Comparison of ENCODE assay signal across 10 mouse cellular contexts in the genomic region with DNA sequence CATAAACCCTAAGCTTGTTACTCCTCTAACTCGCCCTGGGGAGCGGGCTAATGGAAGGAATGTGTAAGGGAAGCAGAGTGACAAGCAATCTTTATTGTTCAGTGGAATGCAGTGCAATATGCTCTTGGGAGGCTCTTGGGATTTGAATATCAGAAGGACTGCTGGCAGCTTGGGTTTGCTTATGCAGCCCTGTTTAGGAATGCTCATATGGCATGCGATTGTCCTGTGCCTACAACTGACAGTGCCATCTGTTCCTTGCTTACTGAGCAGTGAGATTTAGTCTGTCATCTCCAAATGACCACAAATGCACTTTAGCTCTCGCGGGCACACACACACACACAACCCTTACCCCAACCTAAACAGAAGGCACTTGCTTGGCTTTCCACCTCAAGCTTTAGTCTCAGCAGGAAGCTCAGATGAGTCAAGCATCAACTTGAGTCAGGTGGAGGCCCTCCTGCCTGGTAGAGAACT. TPM values are rescaled to one million over a fixed set of nuclear protein-coding genes. Genes with fewer than 3 reads are reported as not detected.
DNase-seq lines count a peak whose midpoint lies in the region; ATAC-seq lines count a peak whose summit lies in the region.
"Had no signal": no experiment of that assay in that cellular context is flagged by ENCODE, and none has a peak within 500 bp of the region (broad histone marks: within the 10 kb centered on the region; RNA-seq: fewer than 3 reads in every experiment).

No protein-coding gene starts in this region.

- peaks cover 14% of the 10 kb centered on the region for H3K4me1 ChIP-seq in heart, embryonic 12.5 days (replicated peaks)
- peaks cover 9% of the 10 kb centered on the region for H3K4me1 ChIP-seq in heart, embryonic 10.5 days
- peaks cover 4% of the 10 kb centered on the region; the same call in 1 of the 2 replicates for H3K4me1 ChIP-seq in forebrain, embryonic 16.5 days (replicated peaks; ENCODE audit: control insufficient read depth, insufficient read depth, low read length)
- H3K4me1 ChIP-seq in limb, embryonic 13.5 days: peaks cover 41% of the 10 kb centered on the region

- no peak for ATAC-seq in heart, embryonic 12.5 days (ENCODE audit: insufficient number of reproducible peaks, low FRiP score)
- ATAC-seq in forebrain, embryonic 16.5 days: peak; percentile 87
- peak; percentile 74 for ATAC-seq in limb, embryonic 13.5 days (ENCODE audit: low FRiP score, low read depth)
- ATAC-seq in activated CD4-positive, CD25-positive, alpha-beta regulatory T cell, adult 4 months: no peak
- ATAC-seq in megakaryocyte, adult 5-6 weeks (ENCODE audit: poor library complexity, severe bottlenecking): no peak

- no peaks in the 10 kb centered on the region for H3K9me3 ChIP-seq in heart, embryonic 12.5 days (replicated peaks)
- no peaks in the 10 kb centered on the region for H3K9me3 ChIP-seq in heart, embryonic 10.5 days
- no peaks in the 10 kb centered on the region for H3K9me3 ChIP-seq in forebrain, embryonic 16.5 days (ENCODE audit: control insufficient read depth, low read length)
- H3K9me3 ChIP-seq in limb, embryonic 13.5 days: no peaks in the 10 kb centered on the region

- no peaks in the 10 kb centered on the region for H3K27me3 ChIP-seq in heart, embryonic 12.5 days (replicated peaks)
- H3K27me3 ChIP-seq in heart, embryonic 10.5 days (ENCODE audit: insufficient read depth, poor library complexity, severe bottlenecking): no peaks in the 10 kb centered on the region
- no peaks in the 10 kb centered on the region for H3K27me3 ChIP-seq in forebrain, embryonic 16.5 days (replicated peaks; ENCODE audit: control insufficient read depth, insufficient read depth, low read length)
- H3K27me3 ChIP-seq in limb, embryonic 13.5 days: no peaks in the 10 kb centered on the region
- H3K27me3 ChIP-seq: CH12.LX had no signal

- H3K4me2 ChIP-seq in heart, embryonic 12.5 days: no peak overlapping the region
- H3K4me2 ChIP-seq in forebrain, embryonic 16.5 days (ENCODE audit: low read length): no peak overlapping the region
- H3K4me2 ChIP-seq in limb, embryonic 13.5 days (replicated peaks): no peak overlapping the region

- H3K4me3 ChIP-seq in heart, embryonic 12.5 days: no peak overlapping the region
- no peak overlapping the region for H3K4me3 ChIP-seq in heart, embryonic 10.5 days
- no peak overlapping the region for H3K4me3 ChIP-seq in forebrain, embryonic 16.5 days (replicated peaks; ENCODE audit: low read length)
- no peak overlapping the region for H3K4me3 ChIP-seq in limb, embryonic 13.5 days

- H3K27ac ChIP-seq in heart, embryonic 12.5 days (ENCODE audit: poor library complexity, severe bottlenecking): peak overlapping the region; percentile 5; the same call in 1 of the 2 replicates
- H3K27ac ChIP-seq in heart, embryonic 10.5 days: no peak overlapping the region
- H3K27ac ChIP-seq in forebrain, embryonic 16.5 days (ENCODE audit: low read length): 0 out of 2 replicates have a peak overlapping the region, but pooled peaks have one; percentile 8
- no peak overlapping the region for H3K27ac ChIP-seq in limb, embryonic 13.5 days

- no peak overlapping the region for H3K9ac ChIP-seq in heart, embryonic 12.5 days
- no peak overlapping the region for H3K9ac ChIP-seq in forebrain, embryonic 16.5 days (replicated peaks; ENCODE audit: low read depth, low read length)
- no peak overlapping the region for H3K9ac ChIP-seq in limb, embryonic 13.5 days

- no peak for DNase-seq in heart, embryonic 10.5 days (ENCODE audit: low spot score)
- peak; percentile 45 for DNase-seq in brain, embryonic 18.5 days (ENCODE audit: low read depth, low spot score)
- DNase-seq in kidney, adult 9 months: no peak
- DNase-seq: lung, adult 2 months had no signal

- H3K36me3 ChIP-seq in heart, embryonic 12.5 days: no peaks in the 10 kb centered on the region
- no peaks in the 10 kb centered on the region for H3K36me3 ChIP-seq in heart, embryonic 10.5 days
- no peaks in the 10 kb centered on the region for H3K36me3 ChIP-seq in forebrain, embryonic 16.5 days (ENCODE audit: control insufficient read depth, insufficient read depth)
- no peaks in the 10 kb centered on the region for H3K36me3 ChIP-seq in limb, embryonic 13.5 days

- 53% methylated on average over 5 of the region's 5 CpGs for WGBS in heart, embryonic 12.5 days
- 66% methylated on average over 5 of the region's 5 CpGs for WGBS in heart, embryonic 10.5 days
- 32% methylated on average over 5 of the region's 5 CpGs for WGBS in forebrain, embryonic 16.5 days
- 36% methylated on average over 5 of the region's 5 CpGs for WGBS in limb, embryonic 13.5 days

RNA-seq across cellular contexts. Expression of gene Nhlrc3, which starts 47.1 kb away (rescaled TPM):
- 9.2 and 9.7 TPM in 2 replicates for polyA plus RNA-seq in heart, embryonic 12.5 days (2016; fragmentation: Nextera tagmentation; extraction: Ambion mirVana)
- 8.4 and 9.4 TPM in 2 replicates for polyA plus RNA-seq in heart, embryonic 10.5 days (2016; fragmentation: Nextera tagmentation; extraction: Ambion mirVana)
- polyA plus RNA-seq in forebrain, embryonic 16.5 days (2015; fragmentation: Nextera tagmentation; extraction: Ambion mirVana): 9.3 and 10.6 TPM in 2 replicates
- 11.9 TPM in 2 replicates for polyA plus RNA-seq in limb, embryonic 13.5 days (2015; fragmentation: Nextera tagmentation; extraction: Ambion mirVana)
- 10 to 100 TPM; 10.1 to 11.8 TPM for polyA plus RNA-seq in activated CD4-positive, CD25-positive, alpha-beta regulatory T cell, adult 4 months (2017; shearing (Covaris generic))
- 8.5 and 8.7 TPM in 2 replicates for total RNA-seq in megakaryocyte, adult 5-6 weeks (2015)
- 13.4 and 14.1 TPM in 2 replicates for total RNA-seq in megakaryocyte, adult 5-6 weeks (2017)

RNA-seq across cellular contexts. Expression of gene Proser1, which starts 47.4 kb away (rescaled TPM):
- polyA plus RNA-seq in heart, embryonic 12.5 days (2016; fragmentation: Nextera tagmentation; extraction: Ambion mirVana): 15.3 and 19.6 TPM in 2 replicates
- 14.2 and 17.8 TPM in 2 replicates for polyA plus RNA-seq in heart, embryonic 10.5 days (2016; fragmentation: Nextera tagmentation; extraction: Ambion mirVana)
- 27.0 and 29.7 TPM in 2 replicates for polyA plus RNA-seq in forebrain, embryonic 16.5 days (2015; fragmentation: Nextera tagmentation; extraction: Ambion mirVana)
- 22.1 and 22.9 TPM in 2 replicates for polyA plus RNA-seq in limb, embryonic 13.5 days (2015; fragmentation: Nextera tagmentation; extraction: Ambion mirVana)
- 1 to 10 TPM; 8.7 to 8.8 TPM for polyA plus RNA-seq in activated CD4-positive, CD25-positive, alpha-beta regulatory T cell, adult 4 months (2017; shearing (Covaris generic))
- total RNA-seq in megakaryocyte, adult 5-6 weeks (2015): 20.8 and 23.8 TPM in 2 replicates
- total RNA-seq in megakaryocyte, adult 5-6 weeks (2017): 4.2 and 5.9 TPM in 2 replicates

Comparison
In these comparisons a context has a peak if more than half of its experiments do, and no peak if none do; other contexts are left out.
1. H3K27ac ChIP-seq: peak in heart, embryonic 12.5 days (single experiment) and forebrain, embryonic 16.5 days (single experiment); none in heart, embryonic 10.5 days (single experiment) and limb, embryonic 13.5 days (single experiment).
2. ATAC-seq: peak in forebrain, embryonic 16.5 days (single experiment) and limb, embryonic 13.5 days (single experiment); none in heart, embryonic 12.5 days (single experiment), activated CD4-positive, CD25-positive, alpha-beta regulatory T cell, adult 4 months (single experiment) and megakaryocyte, adult 5-6 weeks (single experiment).